Mouse (Mus musculus): ENCODE measurements around the gene Dusp6.

DNA sequence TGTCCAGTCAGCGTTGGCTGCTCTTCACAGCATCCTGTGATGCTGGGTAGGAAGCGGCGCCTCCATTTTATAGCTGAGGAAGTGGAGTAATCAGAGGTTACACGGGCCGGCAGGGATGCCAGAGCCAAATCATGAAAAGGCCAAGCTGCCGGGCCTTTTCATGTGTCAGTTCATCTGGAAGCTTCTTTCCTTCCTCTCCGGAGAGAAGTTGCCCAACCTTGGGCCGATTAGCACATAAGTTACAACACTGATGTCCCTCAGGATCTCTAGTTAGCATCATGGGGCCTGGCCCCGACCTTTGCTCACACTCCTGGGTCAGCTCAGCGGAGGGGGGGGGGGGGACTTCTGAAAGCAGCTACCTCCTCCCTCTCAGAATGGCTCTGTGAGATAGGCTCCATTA, 7.4 kb downstream of the Dusp6 start:
- TF ChIP-seq CTCF (IDR thresholded peaks at IDR 0.05; ENCODE audit: control insufficient read depth, insufficient read depth, insufficient replicate concordance, low read depth, low read length) (no peak), POLR2A (IDR thresholded peaks at IDR 0.05; ENCODE audit: control insufficient read depth, low read depth, low read length) (no peak)
